Mouse (Mus musculus) urinary bladder, postnatal 10 days (tissue): ENCODE measurements around the gene Sec24d.
"Not testable (repeated sequence)": the region's sequence is repeated elsewhere in the genome, so short reads cannot be mapped to it uniquely, and the experiment has no call there.

ENCODE experiments used
- DNase-seq: peaks from one replicate; pipeline ENCODE4 v3.0.0; 2022; ENCODE audit warnings: low spot score

Sec24d gene

DNA sequence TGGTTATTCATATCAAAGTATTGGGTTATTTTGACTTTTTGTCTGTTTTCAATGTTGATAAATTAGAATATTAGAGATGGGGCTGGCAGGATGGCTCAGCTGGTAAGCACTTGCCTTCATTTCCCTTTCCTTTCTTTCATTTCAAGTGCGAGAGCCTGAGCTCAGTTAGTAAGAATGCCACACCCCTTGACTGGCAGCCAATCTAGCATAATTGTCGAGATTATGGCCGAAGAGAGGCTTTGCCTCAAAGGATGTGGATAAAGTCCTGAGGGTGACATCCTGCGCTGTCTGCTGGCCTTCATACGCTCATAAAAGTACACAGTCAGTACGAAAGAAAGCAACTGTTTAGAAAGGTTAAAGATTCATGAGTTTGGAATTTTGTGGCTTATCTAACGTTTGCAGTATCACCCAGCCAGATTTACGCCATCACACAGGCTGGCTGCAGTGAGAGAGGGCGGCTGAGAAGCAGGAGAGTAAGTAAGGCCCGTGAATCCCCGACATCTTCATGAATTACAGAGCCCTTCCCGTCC is 71.5 kb downstream of the Sec24d start:
- no peak for DNase-seq

DNA sequence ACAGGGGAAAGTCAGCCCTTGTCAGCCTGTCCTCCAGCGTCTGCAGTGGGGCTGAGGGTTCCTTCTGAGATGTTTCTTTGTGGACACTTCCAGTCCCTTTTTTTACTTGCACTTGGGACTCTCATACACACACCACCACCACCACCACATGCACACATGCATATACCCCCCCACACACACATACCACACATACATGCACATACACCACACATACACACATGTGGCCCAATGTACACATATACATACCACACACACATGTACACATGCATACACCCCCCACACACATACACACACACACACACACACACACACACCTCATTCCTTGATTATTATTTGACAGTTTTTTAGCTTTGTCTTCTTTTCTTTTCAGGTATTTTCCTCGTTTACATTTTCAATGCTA is 73.8 kb downstream of the Sec24d start:
- no peak for DNase-seq

DNA sequence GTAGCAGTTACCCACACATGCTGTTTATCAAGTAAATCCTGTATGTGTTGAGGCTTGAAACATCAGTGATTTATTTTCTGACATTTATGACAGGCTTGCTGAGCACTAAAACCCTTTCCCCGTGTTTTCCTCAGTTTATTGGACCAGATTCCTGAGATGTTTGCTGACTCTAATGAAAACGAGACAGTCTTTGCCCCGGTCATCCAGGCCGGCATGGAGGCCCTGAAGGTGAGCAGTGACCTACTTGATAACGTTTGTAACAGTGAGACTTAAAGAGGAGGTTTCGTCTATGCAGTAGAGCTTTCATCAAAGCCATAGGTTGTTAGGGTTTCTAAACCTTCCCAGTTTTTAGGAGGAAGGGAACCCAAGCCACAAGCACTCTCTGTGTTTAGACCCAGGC is 76.4 kb downstream of the Sec24d start:
- no peak for DNase-seq

DNA sequence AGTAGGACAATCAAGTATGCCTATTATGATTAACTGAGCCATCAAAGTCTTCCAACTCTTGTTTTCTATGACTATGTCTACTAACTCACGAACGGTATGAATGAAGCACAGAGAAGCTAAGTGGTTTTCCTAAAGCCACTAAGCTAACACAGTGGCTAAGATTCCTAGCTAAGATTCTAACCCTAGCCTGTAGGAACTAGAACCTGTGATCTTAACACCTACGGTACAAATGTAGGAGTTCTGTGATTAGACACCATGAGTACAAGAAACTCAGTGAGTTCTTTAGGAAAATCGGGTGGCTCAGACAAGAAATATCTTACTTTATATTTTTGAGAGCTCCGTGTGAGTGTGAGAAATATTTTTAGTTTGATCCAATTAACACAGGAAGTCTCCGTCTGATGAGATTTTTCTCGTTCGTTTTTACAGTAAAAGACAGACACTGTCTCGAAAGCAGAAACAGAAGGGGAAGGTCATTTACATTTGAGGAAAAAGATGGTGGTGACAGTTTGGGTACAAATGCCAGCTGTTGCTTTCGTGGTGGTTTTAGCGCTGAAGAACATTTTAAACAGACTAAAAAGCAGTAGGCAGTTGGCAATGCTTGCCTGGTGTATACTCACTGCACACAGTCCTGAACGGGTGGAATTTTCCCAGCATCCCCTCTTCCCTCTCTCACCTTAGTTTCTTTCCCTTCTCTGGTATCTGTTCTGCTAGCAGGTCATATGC is 81.0 kb downstream of the Sec24d start:
- no peak for DNase-seq

DNA sequence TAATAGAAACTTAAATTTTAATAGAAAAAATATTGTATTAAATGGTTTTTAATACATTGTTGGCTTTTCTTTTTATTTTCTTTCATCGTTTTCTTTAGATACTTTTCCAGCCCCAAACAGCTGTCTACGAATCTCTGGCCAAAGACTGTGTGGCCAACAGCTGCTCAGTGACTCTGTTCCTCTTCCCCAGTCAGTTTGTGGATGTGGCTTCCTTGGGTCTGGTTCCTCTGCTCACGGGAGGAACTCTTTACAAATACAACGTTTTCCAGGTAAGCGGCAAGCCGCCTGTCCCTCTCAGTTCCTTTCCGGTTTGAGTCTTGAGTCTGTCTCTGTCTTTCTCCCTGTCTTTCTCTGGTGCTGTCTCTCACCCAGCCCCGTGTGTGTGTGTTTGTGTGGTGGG is 83.3 kb downstream of the Sec24d start:
- DNase-seq: no peak

DNA sequence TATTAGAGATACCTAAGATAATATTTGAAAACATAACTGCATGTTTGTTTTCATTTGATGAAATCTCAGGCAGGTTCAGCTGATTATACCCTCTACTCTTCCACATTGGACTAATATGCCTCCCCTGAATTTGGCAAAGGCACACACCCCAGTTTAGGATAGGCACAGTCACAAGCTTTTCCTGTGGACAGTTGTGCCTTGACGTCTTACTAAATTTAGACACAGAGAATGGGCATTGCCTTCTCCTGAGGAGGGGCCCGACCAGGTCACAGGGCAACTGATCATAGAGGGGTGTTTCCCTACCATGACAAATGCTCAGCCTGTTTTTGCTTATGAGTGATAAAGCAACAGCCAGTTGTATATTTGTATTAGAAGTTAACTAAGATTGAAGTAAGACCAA is 84.3 kb downstream of the Sec24d start:
- no peak for DNase-seq

DNA sequence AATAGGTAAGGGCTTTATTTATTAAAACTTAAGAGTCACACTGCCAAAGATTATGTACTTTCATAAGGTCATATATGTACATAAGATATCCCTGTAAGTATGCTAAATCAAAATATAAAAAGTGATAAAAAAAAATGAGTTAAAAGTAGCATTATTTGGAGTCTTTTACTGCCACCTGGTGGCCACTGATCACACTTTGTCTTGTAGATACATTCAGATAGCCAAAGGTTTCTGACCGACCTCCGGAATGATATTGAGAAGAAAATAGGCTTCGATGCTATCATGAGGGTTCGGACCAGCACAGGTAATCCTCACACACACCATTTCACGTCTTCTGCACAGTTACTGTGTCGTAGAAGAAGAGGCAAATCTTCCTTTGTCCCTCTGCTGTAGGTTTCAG is 85.9 kb downstream of the Sec24d start:
- DNase-seq: no peak

DNA sequence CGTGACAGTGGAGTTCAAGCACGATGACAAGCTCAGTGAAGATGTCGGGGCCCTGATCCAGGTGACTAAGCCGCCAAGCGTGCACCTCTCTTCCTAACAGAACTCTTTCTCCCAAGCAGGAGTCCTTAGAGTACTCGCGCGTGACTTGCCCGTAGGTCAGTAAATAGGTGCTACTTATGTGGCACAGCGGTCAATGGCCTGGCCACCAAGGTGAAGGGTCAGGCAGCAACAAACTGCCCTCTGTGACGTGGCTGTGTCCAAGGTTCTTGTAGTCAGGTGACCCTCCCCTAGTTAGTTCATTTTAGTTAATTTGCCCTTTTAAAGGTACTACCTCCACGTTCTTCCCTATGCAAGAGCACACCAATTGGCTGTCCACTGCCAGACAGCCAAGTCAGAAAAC is 86.4 kb downstream of the Sec24d start:
- no peak for DNase-seq

DNA sequence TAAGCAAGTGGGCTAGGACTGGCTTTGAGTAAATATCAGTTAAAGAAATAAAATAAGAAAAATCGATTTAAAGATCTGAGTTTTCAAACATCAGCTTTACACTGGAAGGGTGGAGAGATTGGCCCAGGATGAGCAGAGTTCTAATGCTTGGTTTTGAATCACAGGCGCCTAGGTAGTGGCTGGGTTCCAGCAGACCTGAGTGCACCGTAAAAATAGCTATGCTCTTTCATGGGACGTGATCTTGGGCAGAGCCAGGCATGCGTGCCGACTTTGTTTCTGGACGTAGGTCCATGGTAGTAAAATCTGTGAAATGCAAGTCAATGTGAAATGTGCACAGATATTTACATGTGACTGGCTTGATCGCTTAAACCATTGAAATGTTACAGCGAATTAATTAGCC is 87.1 kb downstream of the Sec24d start:
- no peak for DNase-seq

DNA sequence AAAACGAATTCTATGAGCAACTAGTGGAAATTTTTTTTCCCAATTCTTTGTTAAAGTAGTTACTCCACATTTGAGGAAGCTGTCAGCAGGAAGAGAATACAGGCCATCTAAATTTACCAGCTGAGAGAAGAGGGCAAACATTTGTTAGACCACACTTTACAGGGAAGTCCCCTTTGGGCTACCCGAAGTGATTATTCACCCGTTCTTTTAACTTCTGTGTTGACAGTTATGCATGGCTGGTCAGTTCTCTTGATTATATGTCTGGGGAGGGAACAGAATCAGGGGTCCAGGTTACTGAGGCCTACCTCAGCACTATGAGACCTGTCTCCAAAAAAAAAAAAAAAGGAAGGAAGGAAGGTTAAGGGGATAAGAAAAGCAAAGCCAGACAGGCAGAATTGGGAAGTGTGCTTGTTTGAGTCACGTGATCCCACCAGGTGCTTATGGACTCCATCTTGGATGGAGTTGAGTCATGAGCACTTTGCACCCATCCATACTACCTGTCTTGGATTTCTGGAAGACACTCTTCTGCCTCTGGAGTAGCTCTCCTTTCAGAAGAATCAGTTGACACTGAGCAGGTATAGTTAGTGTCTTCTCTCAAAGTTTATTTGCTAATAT is 89.2 kb downstream of the Sec24d start:
- DNase-seq: no peak

DNA sequence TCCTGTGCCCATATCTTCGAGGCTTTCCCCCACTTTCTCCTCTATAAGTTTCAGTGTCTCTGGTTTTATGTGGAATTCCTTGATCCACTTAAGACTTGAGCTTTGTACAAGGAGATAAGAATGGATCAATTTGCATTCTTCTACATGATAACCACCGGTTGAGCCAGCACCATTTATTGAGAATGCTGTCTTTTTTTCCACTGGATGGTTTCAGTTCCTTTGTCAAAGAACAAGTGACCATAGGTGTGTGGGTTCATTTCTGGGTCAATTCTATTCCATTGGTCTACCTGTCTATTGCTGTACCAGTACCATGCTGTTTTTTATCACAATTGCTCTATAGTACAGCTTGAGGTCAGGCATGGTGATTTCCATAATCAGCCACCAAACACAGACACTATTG is 99.6 kb downstream of the Sec24d start:
- DNase-seq: not testable (repeated sequence)

DNA sequence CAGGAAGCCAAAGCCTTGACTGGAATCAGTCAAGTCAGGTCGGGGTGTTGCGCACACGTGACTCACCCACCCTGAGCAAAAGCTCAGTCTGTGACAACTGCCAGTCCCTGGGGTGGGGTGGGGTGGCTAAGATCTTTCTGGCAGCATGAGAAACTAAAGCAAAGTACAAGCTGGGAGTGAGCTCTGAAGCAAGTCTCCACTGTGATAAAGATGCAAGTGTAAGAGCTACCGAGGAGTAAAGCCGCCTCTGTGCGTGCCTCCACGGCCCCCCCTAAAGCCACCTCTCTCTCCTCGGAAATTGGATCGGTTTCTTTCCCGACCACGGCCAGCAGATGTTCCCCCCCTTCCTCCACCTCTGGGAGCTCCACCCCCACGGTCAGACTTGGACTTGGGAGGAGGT is 101.9 kb downstream of the Sec24d start:
- no peak for DNase-seq

DNA sequence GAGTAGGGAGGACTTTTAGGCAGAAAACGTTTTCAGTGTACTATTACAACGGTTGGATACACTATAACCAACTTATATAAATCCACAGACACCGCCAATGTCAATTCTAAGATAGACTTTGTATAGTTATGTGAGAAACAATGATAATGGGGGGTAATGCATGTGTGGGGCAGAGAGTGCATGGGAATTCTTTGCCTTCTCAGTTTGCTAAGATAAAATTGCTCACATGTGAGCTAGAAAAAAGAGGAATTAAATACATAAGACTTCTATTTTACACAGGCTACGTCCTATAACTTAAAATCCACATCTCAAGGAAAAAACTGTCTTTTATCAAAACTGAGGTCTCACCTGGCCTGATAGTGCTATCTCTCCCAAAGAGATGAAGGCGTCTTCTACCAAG is 103.7 kb downstream of the Sec24d start:
- no peak for DNase-seq

DNA sequence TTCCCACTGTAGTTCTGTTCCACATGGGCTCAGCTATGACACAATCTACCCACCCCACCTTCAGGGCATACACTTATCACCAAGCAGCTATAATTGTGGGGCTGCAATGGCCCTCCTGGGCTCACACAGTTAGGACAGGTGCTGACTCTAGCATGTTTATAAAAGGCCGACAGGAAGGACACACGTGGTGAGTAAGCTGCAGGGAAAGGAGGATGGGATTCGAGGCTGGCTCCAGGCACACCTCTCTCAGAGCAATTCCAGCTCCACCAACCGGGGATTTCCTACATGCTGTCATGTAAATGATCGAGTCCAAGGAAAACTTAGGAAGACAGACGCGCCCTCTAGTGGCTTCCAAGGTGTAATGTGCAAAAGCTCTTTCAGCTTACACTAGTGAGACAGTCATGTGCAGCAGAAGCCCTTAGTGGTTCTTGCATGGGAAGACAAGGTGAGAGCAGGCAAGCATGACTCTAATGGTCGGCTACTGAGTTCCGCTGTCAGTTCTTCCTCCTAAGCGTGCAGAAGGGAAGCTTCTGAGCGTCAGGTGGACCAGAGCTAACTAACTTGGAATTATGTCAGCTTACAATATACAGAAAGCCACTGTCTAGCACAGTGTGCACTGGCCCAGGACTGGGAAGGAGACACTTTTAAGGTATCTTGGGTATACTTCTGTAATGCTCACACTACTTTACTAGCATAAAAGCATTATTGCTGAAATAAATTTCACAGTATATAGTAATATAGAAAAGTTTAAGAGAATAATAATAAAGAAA is 104.7 kb downstream of the Sec24d start:
- peak; percentile 21 for DNase-seq

DNA sequence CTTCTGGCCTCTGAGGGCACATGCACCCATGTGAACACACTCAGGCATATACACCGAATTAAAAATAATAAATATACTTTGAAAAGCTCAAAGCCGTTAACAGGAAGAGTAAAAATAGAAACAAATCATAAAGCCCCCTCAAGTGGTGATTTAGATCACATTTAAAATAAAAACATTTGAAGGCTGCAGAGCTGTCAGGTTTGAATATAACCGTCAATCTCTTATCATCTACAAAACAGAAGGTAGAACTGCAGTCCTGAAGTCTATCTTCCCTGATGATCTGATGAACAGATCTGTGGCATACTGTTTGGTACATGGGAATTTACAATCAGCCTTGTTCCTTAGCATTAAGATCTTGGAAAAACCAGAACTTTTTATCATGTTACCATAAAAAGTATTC is 109.3 kb downstream of the Sec24d start:
- DNase-seq: no peak

DNA sequence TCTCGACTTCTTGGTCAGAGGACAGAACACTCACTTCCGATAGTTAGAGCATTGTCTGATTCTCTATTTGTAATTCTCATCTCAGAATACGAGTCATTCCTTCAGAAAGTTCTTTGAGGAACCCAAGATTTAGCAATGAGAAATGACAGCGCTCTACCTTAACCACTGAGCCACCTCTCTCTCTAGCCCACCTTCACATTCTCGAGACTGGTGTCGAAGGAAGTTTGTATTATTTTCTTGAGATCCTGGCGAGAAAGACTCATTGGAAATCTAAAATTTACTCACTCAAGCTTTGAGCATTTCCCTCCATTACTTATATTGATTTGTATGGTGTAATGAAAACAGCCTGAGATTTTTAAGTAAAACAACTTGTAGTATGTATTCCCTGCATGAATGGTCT is 117.2 kb downstream of the Sec24d start:
- no peak for DNase-seq

DNA sequence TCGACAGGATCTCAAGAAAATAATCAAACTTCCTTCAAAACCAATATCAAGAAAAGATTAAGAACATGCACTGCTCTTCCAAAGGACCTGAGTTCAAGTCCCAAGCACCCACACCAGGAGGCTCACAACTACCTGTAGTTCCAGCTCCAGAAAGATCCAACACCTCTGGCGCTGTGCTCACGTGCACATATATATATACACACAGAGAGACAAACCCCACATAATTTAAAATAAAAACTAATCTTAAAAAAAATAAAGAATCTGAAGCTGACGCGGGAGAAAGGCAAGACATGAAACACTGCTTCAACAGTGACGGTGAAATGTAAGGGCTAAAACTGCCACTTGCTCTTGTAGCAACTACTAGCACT is 117.8 kb downstream of the Sec24d start:
- no peak for DNase-seq

DNA sequence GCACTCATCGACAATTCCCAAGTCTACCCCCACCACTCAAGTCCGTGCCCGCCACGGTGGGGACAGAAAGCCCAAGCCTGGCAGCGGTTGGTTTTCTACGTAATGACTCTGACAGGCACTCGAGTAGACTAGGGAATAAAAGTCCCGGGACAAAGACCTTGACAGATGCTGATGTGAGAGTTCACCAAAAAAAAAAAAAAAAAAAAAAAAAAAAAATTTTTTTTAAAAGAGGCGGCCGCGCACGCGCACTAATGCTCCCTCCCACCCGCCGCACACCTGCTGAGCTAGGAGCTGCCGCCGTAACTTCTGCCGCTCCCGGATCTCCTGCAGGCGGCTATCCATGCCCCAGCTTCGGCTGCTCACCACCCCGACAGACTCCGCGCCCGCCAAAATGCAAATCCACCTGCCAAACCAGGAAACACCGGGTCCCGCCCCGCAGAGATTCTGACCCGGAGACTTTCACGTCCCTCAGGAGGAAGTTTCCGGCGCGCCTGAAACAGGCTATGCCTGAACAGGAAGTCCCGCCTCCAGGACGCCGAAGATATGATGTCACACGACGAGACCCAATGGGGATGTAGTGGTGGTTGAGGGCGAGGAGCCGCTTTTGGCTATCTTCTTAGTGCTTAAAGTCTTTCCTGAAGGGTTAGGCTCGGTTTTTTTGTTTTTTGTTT is 118.4 kb downstream of the Sec24d start, which contains the start of gene Mettl14:
TSS of gene Mettl14 (minus strand) at position 623 of the 671 bp plus-strand sequence.
- DNase-seq: peak; percentile 88

DNA sequence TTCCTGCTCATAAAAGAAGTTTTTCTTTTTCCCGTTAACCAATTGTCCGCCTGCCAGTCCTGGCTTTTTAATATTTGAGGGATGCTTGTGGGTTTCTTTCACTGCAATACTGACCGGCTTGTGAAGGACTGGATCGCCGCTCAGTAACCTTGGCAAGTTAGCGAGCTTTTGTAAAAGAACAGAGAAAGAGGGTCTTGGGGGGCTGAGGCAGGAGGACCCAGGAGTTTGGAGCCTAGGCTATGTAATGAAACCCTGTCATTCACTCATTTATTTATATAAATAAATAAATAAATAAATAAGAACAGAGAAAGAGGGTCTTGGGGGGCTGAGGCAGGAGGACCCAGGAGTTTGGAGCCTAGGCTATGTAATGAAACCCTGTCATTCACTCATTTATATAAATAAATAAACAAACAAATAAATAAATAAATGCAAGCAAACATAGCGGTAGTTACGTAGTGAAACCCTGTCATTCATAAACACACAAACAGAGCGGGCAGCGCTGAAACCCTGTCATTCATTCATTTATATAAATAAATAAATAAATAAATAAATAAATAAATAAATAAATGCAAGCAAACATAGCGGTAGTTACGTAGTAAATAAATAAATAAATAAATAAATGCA is 119.0 kb downstream of the Sec24d start:
- DNase-seq: not testable (repeated sequence)

DNA sequence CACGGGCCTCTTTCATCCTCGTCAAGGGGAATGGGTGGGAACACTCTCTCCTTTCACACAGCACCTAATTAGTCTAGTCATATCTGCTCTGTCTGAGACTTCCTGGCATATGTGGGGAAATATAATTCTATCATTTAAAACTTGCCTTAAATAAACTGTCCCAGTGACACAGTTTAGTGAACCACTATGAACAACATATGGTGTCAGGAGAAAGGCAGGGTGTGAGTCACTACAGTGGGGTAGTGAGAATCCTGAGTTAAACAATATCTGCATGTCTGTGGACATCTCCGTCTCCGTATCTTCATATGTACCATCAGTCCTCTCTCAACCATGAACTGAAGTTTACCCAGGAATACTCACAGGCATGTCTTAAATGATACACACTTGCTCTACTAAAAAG is 123.9 kb downstream of the Sec24d start:
- no peak for DNase-seq

DNA sequence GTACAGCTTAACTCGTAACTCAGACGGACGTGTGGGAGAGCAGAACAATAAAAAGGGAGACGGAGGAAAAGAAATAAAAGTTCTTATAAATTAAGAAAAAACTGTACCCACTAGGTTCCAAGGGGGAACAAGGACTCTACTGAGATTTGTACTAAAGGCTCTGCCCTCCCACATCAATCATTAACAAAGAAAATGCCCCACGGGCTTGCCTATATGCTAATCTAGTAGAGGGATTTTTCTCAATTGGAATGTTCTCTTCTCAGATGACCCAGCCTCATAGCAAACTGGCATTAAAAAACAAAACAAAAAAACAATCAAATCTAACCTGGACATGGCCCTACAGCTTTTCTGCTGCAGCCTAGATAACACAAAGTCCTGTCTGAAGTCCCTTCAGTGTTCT is 128.4 kb downstream of the Sec24d start:
- DNase-seq: no peak
